Mouse (Mus musculus): ENCODE measurements around the gene Xrn1. TPM values are rescaled to one million over a fixed set of nuclear protein-coding genes. Genes with fewer than 3 reads are reported as not detected.

Xrn1 gene
- total RNA-seq, 2 experiments from 2014 or later = 21.6 to 23.4 TPM

Other genes starting within 250 kb of the Xrn1 start
- 1 to 10 TPM; 6.7 to 8.6 TPM for gene Trpc1, start 204.4 kb upstream of the Xrn1 start, total RNA-seq (2021)
- gene Pls1, start 109.4 kb upstream of the Xrn1 start, total RNA-seq (2021) = under 1 TPM in 1 of 2 experiments, not detected in 1; 0.36 TPM
- 1 to 10 TPM; 7.3 to 7.7 TPM for gene Atr, start 97.2 kb upstream of the Xrn1 start, total RNA-seq (2021)
- 1 to 10 TPM; 4.9 to 6.3 TPM for gene Gk5, start 164.6 kb downstream of the Xrn1 start, total RNA-seq (2021)
- gene Tfdp2, start 241.5 kb downstream of the Xrn1 start, total RNA-seq (2021) = 100 to 1,000 TPM in 1 of 2 experiments, 10 to 100 TPM in 1; 80.4 to 101 TPM

All from heart, postnatal 14 days (tissue).